Mouse (Mus musculus): ENCODE measurements around the gene Edn1. TPM values are rescaled to one million over a fixed set of nuclear protein-coding genes. Genes with fewer than 3 reads are reported as not detected.

The Edn1 gene
- total and polyA plus RNA-seq, 3 experiments: not detected

GRCm38 (mm10) chr13:42270051-42270450, 31.2 kb upstream of the Edn1 start (continued):
- no peak for TF ChIP-seq MAFK (IDR thresholded peaks at IDR 0.05; ENCODE audit: borderline replicate concordance, low read depth, low read length)

- Histone ChIP-seq H3K4me1 (ENCODE audit: control insufficient read depth in 1 of 2, insufficient read depth in 2 of 2, low read length in 2 of 2) (no peaks in the 10 kb centered on the region), H3K27me3 (ENCODE audit: control insufficient read depth in 1 of 2, insufficient read depth in 2 of 2, low read length in 2 of 2) (no peaks in the 10 kb centered on the region), H3K36me3 (ENCODE audit: control insufficient read depth in 1 of 2, insufficient read depth in 2 of 2, low read length in 2 of 2) (no peaks in the 10 kb centered on the region), H3K9me3 (replicated peaks; ENCODE audit: insufficient read depth, low read length) (no peaks in the 10 kb centered on the region), H3K27ac (ENCODE audit: control insufficient read depth, low read depth, low read length) (no peak overlapping the region), H3K79me2 (ENCODE audit: control insufficient read depth, insufficient read depth, low read length, poor library complexity) (no peaks in the 10 kb centered on the region), H3K9ac (ENCODE audit: control insufficient read depth, low read depth, low read length, poor library complexity, severe bottlenecking) (no peak overlapping the region), H3K4me3 (ENCODE audit: control insufficient read depth in 1 of 2, insufficient read depth in 1 of 2, low read depth in 2 of 2, low read length in 2 of 2) (no peak overlapping the region)
- TF ChIP-seq RCOR1 (IDR thresholded peaks at IDR 0.05; ENCODE audit: low read depth, low read length) (no peak), ELF1 (IDR thresholded peaks at IDR 0.05; ENCODE audit: low read depth, low read length) (no peak), POLR2A (IDR thresholded peaks at IDR 0.05; ENCODE audit: control insufficient read depth in 1 of 2, insufficient read depth in 1 of 2, low read depth in 1 of 2, low read length in 2 of 2, poor library complexity in 1 of 2) (no peak), TBP (IDR thresholded peaks at IDR 0.05; ENCODE audit: low read depth, low read length) (no peak), KAT2A (conservative IDR thresholded peaks at IDR 0.05; ENCODE audit: low read depth, low read length) (no peak), TCF12 (IDR thresholded peaks at IDR 0.05; ENCODE audit: low read depth, low read length) (no peak), SMC3 (IDR thresholded peaks at IDR 0.05; ENCODE audit: low read depth, low read length) (no peak), ZNF384 (IDR thresholded peaks at IDR 0.05; ENCODE audit: low read depth, low read length) (no peak), ZMIZ1 (IDR thresholded peaks at IDR 0.05; ENCODE audit: low read depth, low read length) (no peak), ETS1 (IDR thresholded peaks at IDR 0.05; ENCODE audit: low read depth, low read length) (no peak), POLR2AphosphoS2 (IDR thresholded peaks at IDR 0.05; ENCODE audit: low read length) (no peak), CHD1 (IDR thresholded peaks at IDR 0.05; ENCODE audit: low read depth, low read length) (no peak), BHLHE40 (IDR thresholded peaks at IDR 0.05; ENCODE audit: borderline replicate concordance, low read depth, low read length) (no peak), NELFE (IDR thresholded peaks at IDR 0.05; ENCODE audit: low read depth, low read length) (no peak), CHD2 (IDR thresholded peaks at IDR 0.05; ENCODE audit: low read length) (no peak), EP300 (IDR thresholded peaks at IDR 0.05; ENCODE audit: low read depth in 1 of 2, low read length in 2 of 2) (no peak)
- DNase-seq (ENCODE audit: low read depth, low spot score): no peak
These were observed 24.4 kb upstream of the Edn1 start for GRCm38 (mm10) chr13:42276774-42277454.

- no peak for TF ChIP-seq ZMIZ1 (IDR thresholded peaks at IDR 0.05; ENCODE audit: low read depth, low read length)
- no peak for TF ChIP-seq JUND (IDR thresholded peaks at IDR 0.05; ENCODE audit: low read depth, low read length)
- no peak for TF ChIP-seq CHD2 (IDR thresholded peaks at IDR 0.05; ENCODE audit: low read length)
- no peak for TF ChIP-seq SMC3 (IDR thresholded peaks at IDR 0.05; ENCODE audit: low read depth, low read length)
- TF ChIP-seq USF1 (IDR thresholded peaks at IDR 0.05; ENCODE audit: low read depth, low read length): no peak
- TF ChIP-seq POLR2AphosphoS5 (IDR thresholded peaks at IDR 0.05; ENCODE audit: borderline replicate concordance, low read depth, low read length): no peak
- no peak for TF ChIP-seq USF2 (IDR thresholded peaks at IDR 0.05; ENCODE audit: borderline replicate concordance in 1 of 2, insufficient read depth in 1 of 2, low read depth in 1 of 2, low read length in 2 of 2)
- TF ChIP-seq GABPA (IDR thresholded peaks at IDR 0.05; ENCODE audit: low read depth, low read length): no peak
- TF ChIP-seq MEF2A (IDR thresholded peaks at IDR 0.05; ENCODE audit: extremely low read depth, insufficient replicate concordance, low read depth, low read length, poor library complexity, severe bottlenecking): no peak
- no peak for TF ChIP-seq CTCF (IDR thresholded peaks at IDR 0.05 in 2 of 3, conservative IDR thresholded peaks at IDR 0.05 in 1 of 3; ENCODE audit: control insufficient read depth in 1 of 3, insufficient read depth in 1 of 3, low read depth in 2 of 3, low read length in 3 of 3, poor library complexity in 1 of 3, severe bottlenecking in 1 of 3)
- no peak for TF ChIP-seq ZKSCAN1 (IDR thresholded peaks at IDR 0.05; ENCODE audit: low read depth, low read length)
- no peak for TF ChIP-seq SIN3A (IDR thresholded peaks at IDR 0.05; ENCODE audit: low read length)
- TF ChIP-seq MAX (IDR thresholded peaks at IDR 0.05; ENCODE audit: low read length): no peak
- no peak for TF ChIP-seq HCFC1 (IDR thresholded peaks at IDR 0.05; ENCODE audit: low read depth, low read length)
- no peak for TF ChIP-seq TCF12 (IDR thresholded peaks at IDR 0.05; ENCODE audit: low read depth, low read length)
- no peak for TF ChIP-seq ETS1 (IDR thresholded peaks at IDR 0.05; ENCODE audit: low read depth, low read length)
- TF ChIP-seq UBTF (IDR thresholded peaks at IDR 0.05; ENCODE audit: borderline replicate concordance, insufficient read depth, low read depth, low read length): no peak
- no peak overlapping the region for H3K4me3 ChIP-seq (ENCODE audit: control insufficient read depth in 1 of 2, insufficient read depth in 1 of 2, low read depth in 2 of 2, low read length in 2 of 2)
- H3K9ac ChIP-seq (ENCODE audit: control insufficient read depth, low read depth, low read length, poor library complexity, severe bottlenecking): no peak overlapping the region
- no peaks in the 10 kb centered on the region for H3K9me3 ChIP-seq (replicated peaks; ENCODE audit: insufficient read depth, low read length)
- no peaks in the 10 kb centered on the region for H3K36me3 ChIP-seq (ENCODE audit: control insufficient read depth in 1 of 2, insufficient read depth in 2 of 2, low read length in 2 of 2)
- no peaks in the 10 kb centered on the region for H3K79me2 ChIP-seq (ENCODE audit: control insufficient read depth, insufficient read depth, low read length, poor library complexity)
- H3K27ac ChIP-seq (ENCODE audit: control insufficient read depth, low read depth, low read length): no peak overlapping the region
- no peaks in the 10 kb centered on the region for H3K4me1 ChIP-seq (ENCODE audit: control insufficient read depth in 1 of 2, insufficient read depth in 2 of 2, low read length in 2 of 2)
- no peaks in the 10 kb centered on the region for H3K27me3 ChIP-seq (ENCODE audit: control insufficient read depth in 1 of 2, insufficient read depth in 2 of 2, low read length in 2 of 2)
- no peak for DNase-seq (ENCODE audit: low read depth, low spot score)
These were observed 23.5 kb upstream of the Edn1 start for GRCm38 (mm10) chr13:42277751-42278150.
